Mouse (Mus musculus) adrenal gland, adult (tissue): ENCODE measurements around the gene Jade2.

Experiments
- DNase-seq, 2 experiments: peaks; one replicate each; pipeline ENCODE4 v3.0.0; 2022 to 2023; ENCODE audit warnings: low spot score in 1 of 2; ENCODE audit not compliant: inconsistent age in 2 of 2

Gene Jade2

GRCm38 (mm10) chr11:51836506-51836905 lies 20.9 kb downstream of the Jade2 start:
- no peak for DNase-seq

- DNase-seq: no peak
Measured at GRCm38 (mm10) chr11:51835598-51835997, 21.9 kb downstream of the Jade2 start.

- DNase-seq: no peak
Measured at GRCm38 (mm10) chr11:51834067-51834411, 23.4 kb downstream of the Jade2 start.

GRCm38 (mm10) chr11:51833393-51834066 lies 23.9 kb downstream of the Jade2 start:
- DNase-seq: no peak

- DNase-seq: no peak
Measured at GRCm38 (mm10) chr11:51832992-51833391, 24.5 kb downstream of the Jade2 start.

GRCm38 (mm10) chr11:51831962-51832909 lies 25.2 kb downstream of the Jade2 start:
- DNase-seq: peak; percentile 74 to 88

- peak in 1 of 2 experiments; percentile 54 for DNase-seq
Measured at GRCm38 (mm10) chr11:51824867-51825424, 32.5 kb downstream of the Jade2 start.

- peak; percentile 57 to 84 for DNase-seq
Measured at GRCm38 (mm10) chr11:51823963-51824753, 33.3 kb downstream of the Jade2 start.

- DNase-seq: no peak
Measured at GRCm38 (mm10) chr11:51823271-51823670, 34.2 kb downstream of the Jade2 start.

- no peak for DNase-seq
Measured at GRCm38 (mm10) chr11:51822736-51823135, 34.7 kb downstream of the Jade2 start.

GRCm38 (mm10) chr11:51820861-51821260 lies 36.6 kb downstream of the Jade2 start:
- DNase-seq: peak; percentile 78 to 93

GRCm38 (mm10) chr11:51819964-51820363 lies 37.5 kb downstream of the Jade2 start:
- peak; percentile 61 to 85 for DNase-seq

- DNase-seq: no peak
Measured at GRCm38 (mm10) chr11:51818837-51819236, 38.6 kb downstream of the Jade2 start.

- DNase-seq: peak; percentile 83 to 94
Measured at GRCm38 (mm10) chr11:51817756-51818155, 39.7 kb downstream of the Jade2 start.

- peak in 1 of 2 experiments; percentile 61 for DNase-seq
Measured at GRCm38 (mm10) chr11:51812022-51812546, 45.4 kb downstream of the Jade2 start.

GRCm38 (mm10) chr11:51811230-51811629 lies 46.2 kb downstream of the Jade2 start:
- peak in 1 of 2 experiments; percentile 31 for DNase-seq

GRCm38 (mm10) chr11:51809632-51810224 lies 47.7 kb downstream of the Jade2 start:
- peak in 1 of 2 experiments; percentile 81 for DNase-seq

- DNase-seq: no peak
Measured at GRCm38 (mm10) chr11:51807108-51807879, 50.2 kb downstream of the Jade2 start.

GRCm38 (mm10) chr11:51805221-51805981 lies 52.1 kb downstream of the Jade2 start:
- DNase-seq: peak; percentile 69 to 89
